Mouse (Mus musculus): ENCODE measurements around the gene Kif1c. TPM values are rescaled to one million over a fixed set of nuclear protein-coding genes. Genes with fewer than 3 reads are reported as not detected.

The Kif1c gene
- total and polyA plus RNA-seq, 3 experiments: 19.8 to 21.7 TPM; not detected in 1

DNA sequence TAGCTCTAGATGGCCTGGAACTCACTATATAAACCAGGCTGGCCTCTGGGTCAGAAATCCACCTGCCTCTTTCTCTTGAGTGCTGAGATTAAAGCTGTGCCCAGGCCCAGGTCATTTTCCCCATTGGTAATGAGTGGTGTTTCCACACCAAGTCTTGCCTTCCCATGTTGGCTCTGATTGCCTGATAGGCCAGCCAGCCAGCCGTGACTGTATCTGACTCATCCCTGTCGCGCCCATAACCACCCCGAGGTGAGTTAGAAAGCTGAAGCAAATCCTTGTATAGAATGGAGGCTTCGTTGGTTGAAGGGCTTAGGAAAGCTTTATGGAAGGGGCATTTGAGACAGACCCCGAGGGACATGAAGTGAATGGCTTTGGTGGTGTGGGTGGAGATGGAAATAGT is 15.5 kb downstream of the Kif1c start:
- H3K79me2 ChIP-seq (ENCODE audit: control insufficient read depth, insufficient read depth, low read length, poor library complexity): no peaks in the 10 kb centered on the region
- no peaks in the 10 kb centered on the region for H3K27me3 ChIP-seq (ENCODE audit: control insufficient read depth in 1 of 2, insufficient read depth in 2 of 2, low read length in 2 of 2)
- no peaks in the 10 kb centered on the region for H3K9me3 ChIP-seq (replicated peaks; ENCODE audit: insufficient read depth, low read length)
- DNase-seq (ENCODE audit: low read depth, low spot score): no peak
- H3K36me3 ChIP-seq (ENCODE audit: control insufficient read depth in 1 of 2, insufficient read depth in 2 of 2, low read length in 2 of 2): peaks cover 0 to 2% of the 10 kb centered on the region in 2 experiments; a peak in 2 of 4 replicates
- no peak overlapping the region for H3K9ac ChIP-seq (ENCODE audit: control insufficient read depth, low read depth, low read length, poor library complexity, severe bottlenecking)
- H3K27ac ChIP-seq (ENCODE audit: control insufficient read depth, low read depth, low read length): no peak overlapping the region
- peaks cover 0 to 2% of the 10 kb centered on the region in 2 experiments; a peak in 1 of 4 replicates for H3K4me1 ChIP-seq (ENCODE audit: control insufficient read depth in 1 of 2, insufficient read depth in 2 of 2, low read length in 2 of 2)
- TF ChIP-seq ELF1 (IDR thresholded peaks at IDR 0.05; ENCODE audit: low read depth, low read length): no peak
- TF ChIP-seq ZNF384 (IDR thresholded peaks at IDR 0.05; ENCODE audit: low read depth, low read length): no peak
- TF ChIP-seq USF2 (IDR thresholded peaks at IDR 0.05; ENCODE audit: borderline replicate concordance in 1 of 2, insufficient read depth in 1 of 2, low read depth in 1 of 2, low read length in 2 of 2): no peak
- TF ChIP-seq UBTF (IDR thresholded peaks at IDR 0.05; ENCODE audit: borderline replicate concordance, insufficient read depth, low read depth, low read length): no peak
- TF ChIP-seq TBP (IDR thresholded peaks at IDR 0.05; ENCODE audit: low read depth, low read length): no peak
- no peak for TF ChIP-seq E2F4 (IDR thresholded peaks at IDR 0.05; ENCODE audit: borderline replicate concordance, low read depth, low read length)
- TF ChIP-seq JUND (IDR thresholded peaks at IDR 0.05; ENCODE audit: low read depth, low read length): no peak
- no peak for TF ChIP-seq CHD2 (IDR thresholded peaks at IDR 0.05; ENCODE audit: low read length)
- no peak for TF ChIP-seq USF1 (IDR thresholded peaks at IDR 0.05; ENCODE audit: low read depth, low read length)
- TF ChIP-seq BHLHE40 (IDR thresholded peaks at IDR 0.05; ENCODE audit: borderline replicate concordance, low read depth, low read length): no peak
- TF ChIP-seq ZC3H11A (IDR thresholded peaks at IDR 0.05; ENCODE audit: low read depth, low read length): no peak
- TF ChIP-seq ZKSCAN1 (IDR thresholded peaks at IDR 0.05; ENCODE audit: low read depth, low read length): no peak
- H3K4me3 ChIP-seq (ENCODE audit: control insufficient read depth in 1 of 2, insufficient read depth in 1 of 2, low read depth in 2 of 2, low read length in 2 of 2): no peak overlapping the region

DNA sequence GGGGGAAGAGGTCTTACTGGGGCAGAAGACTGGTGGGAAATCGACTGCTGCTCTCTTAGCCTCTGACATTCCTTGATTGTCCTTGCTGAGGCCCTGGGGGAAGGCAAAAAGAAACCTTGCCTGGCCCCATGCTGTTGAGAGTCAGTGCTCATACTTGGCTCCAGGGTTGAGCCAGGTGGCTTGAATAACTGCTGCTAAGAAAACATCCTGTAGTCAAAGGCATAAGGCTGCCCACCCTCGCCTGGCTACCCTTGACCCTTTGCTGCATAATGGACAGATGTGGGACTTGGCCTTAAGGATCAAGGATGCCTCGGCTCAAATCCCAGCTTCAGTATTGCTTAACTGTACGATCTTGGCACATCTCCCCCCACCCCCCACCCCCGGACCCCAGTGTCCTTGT is 18.1 kb downstream of the Kif1c start:
- no peak for DNase-seq (ENCODE audit: low read depth, low spot score)
- peaks cover 0 to 3% of the 10 kb centered on the region in 2 experiments; a peak in 1 of 4 replicates for H3K4me1 ChIP-seq (ENCODE audit: control insufficient read depth in 1 of 2, insufficient read depth in 2 of 2, low read length in 2 of 2)
- H3K27me3 ChIP-seq (ENCODE audit: control insufficient read depth in 1 of 2, insufficient read depth in 2 of 2, low read length in 2 of 2): no peaks in the 10 kb centered on the region

More for the DNA sequence above, 18.1 kb downstream of the Kif1c start:
- no peak overlapping the region for H3K4me3 ChIP-seq (ENCODE audit: control insufficient read depth in 1 of 2, insufficient read depth in 1 of 2, low read depth in 2 of 2, low read length in 2 of 2)
- TF ChIP-seq RCOR1 (IDR thresholded peaks at IDR 0.05; ENCODE audit: low read depth, low read length) (no peak), CHD1 (IDR thresholded peaks at IDR 0.05; ENCODE audit: low read depth, low read length) (no peak), MAFK (IDR thresholded peaks at IDR 0.05; ENCODE audit: borderline replicate concordance, low read depth, low read length) (no peak), ETS1 (IDR thresholded peaks at IDR 0.05; ENCODE audit: low read depth, low read length) (no peak), HCFC1 (IDR thresholded peaks at IDR 0.05; ENCODE audit: low read depth, low read length) (no peak), MAZ (IDR thresholded peaks at IDR 0.05; ENCODE audit: low read depth, low read length) (no peak), MEF2A (IDR thresholded peaks at IDR 0.05; ENCODE audit: extremely low read depth, insufficient replicate concordance, low read depth, low read length, poor library complexity, severe bottlenecking) (no peak), ZC3H11A (IDR thresholded peaks at IDR 0.05; ENCODE audit: low read depth, low read length) (no peak)
- H3K9ac ChIP-seq (ENCODE audit: control insufficient read depth, low read depth, low read length, poor library complexity, severe bottlenecking): no peak overlapping the region
- no peaks in the 10 kb centered on the region for H3K9me3 ChIP-seq (replicated peaks; ENCODE audit: insufficient read depth, low read length)
- H3K79me2 ChIP-seq (ENCODE audit: control insufficient read depth, insufficient read depth, low read length, poor library complexity): no peaks in the 10 kb centered on the region
- peaks cover 0 to 2% of the 10 kb centered on the region in 2 experiments; a peak in 1 of 4 replicates for H3K36me3 ChIP-seq (ENCODE audit: control insufficient read depth in 1 of 2, insufficient read depth in 2 of 2, low read length in 2 of 2)
- H3K27ac ChIP-seq (ENCODE audit: control insufficient read depth, low read depth, low read length): no peak overlapping the region
